Mouse (Mus musculus) right cerebral cortex, postnatal 14 days (tissue): ENCODE measurements around the gene Chrm2.

Experiments used
- DNase-seq: peaks from one replicate; pipeline ENCODE4 v3.0.0; 2022

Gene Chrm2

DNA sequence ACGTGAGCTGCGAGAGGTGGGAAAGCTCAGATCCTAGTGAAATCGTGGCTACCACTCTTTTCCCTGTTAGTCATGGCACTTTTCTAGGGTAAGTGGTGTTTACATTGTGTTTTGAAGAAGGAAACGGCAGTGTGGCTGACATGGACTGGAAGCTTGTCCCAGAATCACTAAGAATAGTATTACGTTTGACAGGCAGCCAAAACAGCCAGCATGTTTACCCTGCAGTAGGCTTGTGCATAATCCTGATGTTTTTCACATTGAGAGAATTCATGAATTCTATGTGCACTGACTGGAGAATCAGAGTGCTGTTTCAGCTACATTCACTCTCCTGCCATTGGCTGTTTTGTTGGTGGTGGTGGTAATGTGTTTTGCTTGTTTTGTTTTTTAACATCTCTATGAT, 129.4 kb downstream of the Chrm2 start:
- DNase-seq, result no peak

DNA sequence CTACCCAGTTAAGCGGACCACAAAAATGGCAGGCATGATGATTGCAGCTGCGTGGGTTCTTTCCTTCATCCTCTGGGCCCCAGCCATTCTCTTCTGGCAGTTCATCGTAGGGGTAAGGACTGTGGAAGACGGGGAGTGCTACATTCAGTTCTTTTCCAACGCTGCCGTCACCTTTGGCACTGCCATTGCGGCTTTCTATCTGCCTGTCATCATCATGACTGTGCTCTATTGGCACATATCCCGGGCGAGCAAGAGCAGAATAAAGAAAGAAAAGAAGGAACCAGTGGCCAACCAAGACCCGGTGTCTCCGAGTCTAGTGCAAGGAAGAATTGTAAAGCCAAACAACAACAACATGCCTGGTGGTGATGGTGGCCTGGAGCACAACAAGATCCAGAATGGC, 135.7 kb downstream of the Chrm2 start:
- DNase-seq, result no peak

DNA sequence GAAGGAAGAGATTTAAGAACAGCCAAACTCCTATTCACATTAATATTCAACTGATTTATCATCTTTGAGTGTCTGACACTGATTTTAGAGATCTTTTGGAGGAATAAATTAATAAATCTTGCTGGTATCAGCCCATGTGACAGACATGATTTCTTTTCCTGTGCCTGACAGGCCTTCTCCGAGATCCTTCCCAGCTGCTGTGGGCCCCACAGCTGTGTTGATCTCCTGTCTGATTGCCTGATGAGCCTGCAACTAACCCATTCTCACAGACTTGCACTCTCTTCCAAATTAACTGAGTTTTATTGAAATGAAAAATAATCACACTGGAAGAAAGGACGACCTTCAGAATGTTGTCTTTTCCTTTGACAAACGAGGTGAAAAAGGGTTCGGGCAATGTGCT, 140.6 kb downstream of the Chrm2 start:
- no peak for DNase-seq

- no peak for DNase-seq
Observed at GRCm38 (mm10) chr6:36541247-36541646, 153.4 kb downstream of the Chrm2 start.

DNA sequence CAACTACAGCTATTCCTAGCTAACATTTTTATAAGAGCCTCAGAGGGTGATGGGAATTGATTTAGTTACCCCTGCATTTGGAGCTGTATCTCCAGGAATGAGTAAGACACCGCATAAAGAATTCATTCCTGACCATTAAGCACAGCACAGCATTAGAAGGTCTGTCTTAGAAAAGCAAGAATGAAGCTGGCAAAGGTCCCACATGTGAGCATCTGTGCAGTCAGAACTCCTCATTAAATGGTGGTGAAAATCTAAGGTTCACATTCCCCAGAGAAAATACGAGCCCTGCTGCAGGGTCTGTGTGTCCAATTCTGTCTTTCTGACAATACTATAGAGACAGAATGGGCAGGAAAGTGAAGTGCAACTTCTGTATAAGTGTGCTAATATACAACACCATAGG, 179.0 kb downstream of the Chrm2 start:
- no peak for DNase-seq
